Mouse (Mus musculus) C2C12 (cell line): ENCODE data around the gene Hist1h4f.
"Not testable (repeated sequence)": the region's sequence is repeated elsewhere in the genome, so short reads cannot be mapped to it uniquely, and the experiment has no call there.

Source experiments
- CEBPB ChIP-seq: IDR thresholded peaks from one replicate; pipeline ENCODE4 v1.6.1; 2011; ENCODE audit warnings: low read depth, mild to moderate bottlenecking, control low read depth, moderate library complexity
- CTCF ChIP-seq: IDR thresholded peaks from one replicate; pipeline ENCODE4 v1.5.1; 2011; ENCODE audit not compliant: control insufficient read depth, insufficient read depth, insufficient read length
- FOSL1 ChIP-seq: IDR thresholded peaks from one replicate; pipeline ENCODE4 v1.8.0; 2011; ENCODE audit warnings: mild to moderate bottlenecking, low read length; ENCODE audit not compliant: poor library complexity, insufficient read depth, severe bottlenecking
- MAX ChIP-seq: IDR thresholded peaks from one replicate; pipeline ENCODE4 v1.6.1; 2011; ENCODE audit warnings: mild to moderate bottlenecking, control low read depth
- MYOD1 ChIP-seq: IDR thresholded peaks from one replicate; pipeline ENCODE4 v1.6.1; 2011; ENCODE audit warnings: low read depth; ENCODE audit not compliant: control insufficient read depth, insufficient read length
- MYOG ChIP-seq: IDR thresholded peaks from one replicate; pipeline ENCODE4 v1.6.1; 2011; ENCODE audit not compliant: control insufficient read depth, insufficient read length; ENCODE audit errors: extremely low read depth
- USF1 ChIP-seq: IDR thresholded peaks from one replicate; pipeline ENCODE4 v1.6.1; 2011; ENCODE audit warnings: low read depth, mild to moderate bottlenecking, control low read depth, moderate library complexity

DNA sequence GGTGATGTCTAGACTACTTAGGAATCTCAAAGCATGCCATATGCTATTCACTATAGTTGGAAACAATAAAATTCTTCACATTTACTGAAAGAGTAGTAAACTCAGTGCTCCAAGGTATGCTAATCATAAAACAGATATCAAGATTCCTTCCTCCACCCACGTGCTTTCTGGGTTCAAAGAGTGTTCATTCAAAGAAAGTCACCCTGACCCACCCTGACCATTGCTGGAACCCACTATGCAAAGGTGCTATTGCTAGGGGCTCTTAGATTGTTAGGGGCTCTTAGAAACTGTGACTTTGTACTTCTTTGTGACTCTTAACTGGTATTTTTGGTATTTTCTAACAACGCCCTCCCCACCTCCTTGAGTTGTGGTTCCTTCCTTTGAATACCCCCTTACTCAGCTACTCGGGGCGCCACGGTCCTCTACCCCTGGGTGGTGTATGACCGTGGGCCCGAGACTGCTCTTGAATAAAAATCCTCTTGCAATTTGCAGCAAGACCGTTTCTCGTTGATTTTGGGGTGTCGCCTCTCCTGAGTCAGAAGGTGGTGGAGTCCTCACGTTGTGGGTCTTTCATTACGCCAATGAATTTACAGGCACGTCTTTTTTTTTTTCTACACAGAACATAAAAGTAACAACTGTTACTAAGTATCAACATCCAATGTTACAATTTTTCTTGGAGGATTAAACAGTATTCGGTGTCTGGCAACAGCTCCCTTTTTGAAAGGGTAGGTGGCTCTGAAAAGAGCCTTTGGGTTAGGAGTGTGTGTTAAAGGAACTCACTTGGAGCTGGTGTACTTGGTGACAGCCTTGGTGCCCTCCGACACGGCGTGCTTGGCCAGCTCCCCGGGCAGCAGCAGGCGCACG is 21.8 kb upstream of the Hist1h4f start:
- TF ChIP-seq CTCF, CEBPB, MAX, USF1, FOSL1, MYOD1, MYOG: not testable (repeated sequence)
